11 mouse cellular contexts compared by ENCODE assay signal in genomic region chr4:154957289-154957993, GRCm38 (mm10). TPM values are rescaled to one million over a fixed set of nuclear protein-coding genes. Genes with fewer than 3 reads are reported as not detected.
DNase-seq lines count a peak whose midpoint lies in the region; ATAC-seq lines count a peak whose summit lies in the region.
"Had no signal": no experiment of that assay in that cellular context is flagged by ENCODE, and none has a peak within 500 bp of the region (broad histone marks: within the 10 kb centered on the region; RNA-seq: fewer than 3 reads in every experiment).

No protein-coding gene starts in this region.

- H3K27me3 ChIP-seq in forebrain, embryonic 10.5 days (ENCODE audit: poor library complexity, severe bottlenecking), result peaks cover 100% of the 10 kb centered on the region
- H3K27me3 ChIP-seq in hindbrain, embryonic 13.5 days, result peaks cover 64% of the 10 kb centered on the region
- H3K27me3 ChIP-seq in midbrain, embryonic 14.5 days (ENCODE audit: control insufficient read depth, insufficient read depth, low read length), result peaks cover 5% of the 10 kb centered on the region; the same call in 1 of the 2 replicates

- peaks cover 95% of the 10 kb centered on the region for H3K4me1 ChIP-seq in forebrain, embryonic 10.5 days
- peaks cover 75% of the 10 kb centered on the region for H3K4me1 ChIP-seq in hindbrain, embryonic 13.5 days (replicated peaks)
- H3K4me1 ChIP-seq in midbrain, embryonic 14.5 days (ENCODE audit: control insufficient read depth, insufficient read depth, low read length), result peaks cover 52% of the 10 kb centered on the region

- DNase-seq in left cerebral cortex, adult 18-20 months (ENCODE audit: low spot score in 2 of 2), result peak; percentile 54 to 76
- no peak for DNase-seq in left cerebral cortex, postnatal 10 days (ENCODE audit: extremely low spot score in 1 of 2, low spot score in 2 of 2)
- no peak for DNase-seq in forebrain, embryonic 10.5 days (ENCODE audit: extremely low spot score, low spot score)
- DNase-seq in midbrain, embryonic 14.5 days, result no peak
- no peak for DNase-seq in ovary, postnatal 36 days (ENCODE audit: low spot score)
- DNase-seq in ovary, postnatal 14 days (ENCODE audit: low spot score), result no peak
- no peak for DNase-seq in kidney, postnatal 10 days
- DNase-seq: gastrocnemius, postnatal 36 days; heart, postnatal 36 days; liver, embryonic 13.5 days had no signal

- H3K4me2 ChIP-seq in hindbrain, embryonic 13.5 days, result peak overlapping the region; percentile 39
- peak overlapping the region; percentile 45 for H3K4me2 ChIP-seq in midbrain, embryonic 14.5 days (ENCODE audit: low read length)

- H3K4me3 ChIP-seq in forebrain, embryonic 10.5 days, result peak overlapping the region; percentile 98; the same call in 1 of the 2 replicates
- H3K4me3 ChIP-seq in hindbrain, embryonic 13.5 days, result 0 out of 2 replicates have a peak overlapping the region, but pooled peaks have one; percentile 0
- no peak overlapping the region for H3K4me3 ChIP-seq in midbrain, embryonic 14.5 days (replicated peaks; ENCODE audit: low read depth, low read length)
- H3K4me3 ChIP-seq: liver, embryonic 13.5 days had no signal

- H3K9me3 ChIP-seq in forebrain, embryonic 10.5 days, result no peaks in the 10 kb centered on the region
- no peaks in the 10 kb centered on the region for H3K9me3 ChIP-seq in hindbrain, embryonic 13.5 days
- H3K9me3 ChIP-seq in midbrain, embryonic 14.5 days (ENCODE audit: control insufficient read depth, low read length), result no peaks in the 10 kb centered on the region
- H3K9me3 ChIP-seq: liver, embryonic 13.5 days had no signal

- intact Hi-C loops in left cerebral cortex, postnatal 10 days (cut with DNase I), result no loop called here

- peak overlapping the region; percentile 7; the same call in 1 of the 2 replicates for H3K9ac ChIP-seq in hindbrain, embryonic 13.5 days
- H3K9ac ChIP-seq in midbrain, embryonic 14.5 days (replicated peaks; ENCODE audit: low read length), result peak overlapping the region; percentile 39
- H3K9ac ChIP-seq: liver, embryonic 13.5 days had no signal

- peak overlapping the region; percentile 97 for H3K27ac ChIP-seq in forebrain, embryonic 10.5 days
- peak overlapping the region; percentile 18 for H3K27ac ChIP-seq in hindbrain, embryonic 13.5 days
- H3K27ac ChIP-seq in midbrain, embryonic 14.5 days (replicated peaks; ENCODE audit: low read depth, low read length), result peak overlapping the region; percentile 70
- H3K27ac ChIP-seq: liver, embryonic 13.5 days had no signal

- ATAC-seq in hindbrain, embryonic 13.5 days (ENCODE audit: low FRiP score), result no peak
- no peak for ATAC-seq in midbrain, embryonic 14.5 days (ENCODE audit: low FRiP score, low TSS enrichment)

- WGBS in forebrain, embryonic 10.5 days, result 42% methylated on average over 13 of the region's 13 CpGs
- 22% methylated on average over 13 of the region's 13 CpGs for WGBS in hindbrain, embryonic 13.5 days
- WGBS in midbrain, embryonic 14.5 days, result 18% methylated on average over 13 of the region's 13 CpGs

- peaks cover 12% of the 10 kb centered on the region for H3K36me3 ChIP-seq in forebrain, embryonic 10.5 days (replicated peaks)
- H3K36me3 ChIP-seq in hindbrain, embryonic 13.5 days, result no peaks in the 10 kb centered on the region
- no peaks in the 10 kb centered on the region for H3K36me3 ChIP-seq in midbrain, embryonic 14.5 days (ENCODE audit: control insufficient read depth, insufficient read depth, low read length)
- H3K36me3 ChIP-seq: liver, embryonic 13.5 days had no signal

RNA-seq across cellular contexts. Expression of gene Hes5, which starts 3.3 kb away (rescaled TPM):
- 10 to 100 TPM; 35.7 to 36.1 TPM for total RNA-seq in left cerebral cortex, adult 18-20 months (2021)
- 10 to 100 TPM; 33.3 to 61.6 TPM for total RNA-seq in left cerebral cortex, postnatal 10 days (2021)
- 272 and 295 TPM in 2 replicates for polyA plus RNA-seq in forebrain, embryonic 10.5 days (2016; fragmentation: Nextera tagmentation; extraction: Ambion mirVana)
- polyA plus RNA-seq in hindbrain, embryonic 13.5 days (2015; fragmentation: Nextera tagmentation; extraction: Ambion mirVana), result 154 and 185 TPM in 2 replicates
- polyA plus RNA-seq in midbrain, embryonic 14.5 days (2014; fragmentation: Nextera tagmentation; extraction: Ambion mirVana), result 111 and 123 TPM in 2 replicates
- total RNA-seq: gastrocnemius, postnatal 36 days; heart, postnatal 36 days had no signal

RNA-seq across cellular contexts. Expression of gene Pank4, which starts 6.5 kb away (rescaled TPM):
- 10 to 100 TPM; 38.3 to 46.8 TPM for total RNA-seq in left cerebral cortex, adult 18-20 months (2021)
- total RNA-seq in left cerebral cortex, postnatal 10 days (2021), result 10 to 100 TPM; 30.6 to 31.9 TPM
- 46.8 and 51.8 TPM in 2 replicates for polyA plus RNA-seq in forebrain, embryonic 10.5 days (2016; fragmentation: Nextera tagmentation; extraction: Ambion mirVana)
- polyA plus RNA-seq in hindbrain, embryonic 13.5 days (2015; fragmentation: Nextera tagmentation; extraction: Ambion mirVana), result 37.4 and 38.1 TPM in 2 replicates
- 30.6 and 38.8 TPM in 2 replicates for polyA plus RNA-seq in midbrain, embryonic 14.5 days (2014; fragmentation: Nextera tagmentation; extraction: Ambion mirVana)

RNA-seq across cellular contexts. Expression of gene Tnfrsf14, which starts 29.1 kb away (rescaled TPM):
- total RNA-seq in left cerebral cortex, adult 18-20 months (2021), result 1 to 10 TPM; 2.0 to 2.1 TPM
- total RNA-seq in left cerebral cortex, postnatal 10 days (2021), result under 1 TPM; 0.61 to 0.99 TPM
- polyA plus RNA-seq in forebrain, embryonic 10.5 days (2016; fragmentation: Nextera tagmentation; extraction: Ambion mirVana), result 0.68 and 0.93 TPM in 2 replicates
- 0.22 and 0.25 TPM in 2 replicates for polyA plus RNA-seq in hindbrain, embryonic 13.5 days (2015; fragmentation: Nextera tagmentation; extraction: Ambion mirVana)
- not detected in 2 replicates for polyA plus RNA-seq in midbrain, embryonic 14.5 days (2014; fragmentation: Nextera tagmentation; extraction: Ambion mirVana)

RNA-seq across cellular contexts. Expression of gene Fam213b, which starts 58.5 kb away (rescaled TPM):
- total RNA-seq in left cerebral cortex, adult 18-20 months (2021), result 10 to 100 TPM; 67.7 to 70.2 TPM
- total RNA-seq in left cerebral cortex, postnatal 10 days (2021), result 10 to 100 TPM; 25.5 to 26.0 TPM
- 36.1 and 36.3 TPM in 2 replicates for polyA plus RNA-seq in forebrain, embryonic 10.5 days (2016; fragmentation: Nextera tagmentation; extraction: Ambion mirVana)
- polyA plus RNA-seq in hindbrain, embryonic 13.5 days (2015; fragmentation: Nextera tagmentation; extraction: Ambion mirVana), result 44.1 and 48.8 TPM in 2 replicates
- polyA plus RNA-seq in midbrain, embryonic 14.5 days (2014; fragmentation: Nextera tagmentation; extraction: Ambion mirVana), result 52.1 and 53.2 TPM in 2 replicates

Comparison
In these comparisons a context has a peak if more than half of its experiments do, and no peak if none do; other contexts are left out.
1. DNase-seq: peak in left cerebral cortex, adult 18-20 months (2 of 2); none in left cerebral cortex, postnatal 10 days (0 of 2), forebrain, embryonic 10.5 days (single experiment), midbrain, embryonic 14.5 days (single experiment), ovary, postnatal 36 days (single experiment), ovary, postnatal 14 days (single experiment) and kidney, postnatal 10 days (single experiment).
2. H3K27ac ChIP-seq: peak in every context shown above with its lines; median percentile 97 in forebrain, embryonic 10.5 days; 70 in midbrain, embryonic 14.5 days; 18 in hindbrain, embryonic 13.5 days.